Mouse (Mus musculus): ENCODE measurements around the gene Tapbp. TPM values are rescaled to one million over a fixed set of nuclear protein-coding genes. Genes with fewer than 3 reads are reported as not detected.
"Not testable (repeated sequence)": the region's sequence is repeated elsewhere in the genome, so short reads cannot be mapped to it uniquely, and the experiment has no call there.

Tapbp gene
- total RNA-seq, 2 experiments from 2014 or later: 33.0 to 34.7 TPM

GRCm38 (mm10) chr17:33902079-33902478, 13.6 kb upstream of the Tapbp start:
- intact Hi-C loops (cut with DNase I): no loop called here
- no peak for DNase-seq (ENCODE audit: extremely low spot score in 1 of 2, low spot score in 2 of 2)

- DNase-seq (ENCODE audit: extremely low spot score in 1 of 2, low spot score in 2 of 2): no peak
- intact Hi-C loops (cut with DNase I): no loop called here
Measured at GRCm38 (mm10) chr17:33902491-33902890, 13.2 kb upstream of the Tapbp start.

- DNase-seq (ENCODE audit: extremely low spot score in 1 of 2, low spot score in 2 of 2); intact Hi-C loops (cut with DNase I): not testable (repeated sequence)
Measured at GRCm38 (mm10) chr17:33903911-33904651, 11.6 kb upstream of the Tapbp start.

GRCm38 (mm10) chr17:33904835-33905234, 10.9 kb upstream of the Tapbp start, which contains the start of gene Platr17:
Gene Platr17 (plus strand): TSS chr17:33905135.
- DNase-seq (ENCODE audit: extremely low spot score in 1 of 2, low spot score in 2 of 2); intact Hi-C loops (cut with DNase I): not testable (repeated sequence)

GRCm38 (mm10) chr17:33908331-33909076, 7.2 kb upstream of the Tapbp start:
- DNase-seq (ENCODE audit: extremely low spot score in 1 of 2, low spot score in 2 of 2): peak; percentile 56 to 86
- intact Hi-C loops (cut with DNase I): no loop called here

- intact Hi-C loops (cut with DNase I): no loop called here
Measured at GRCm38 (mm10) chr17:33909077-33909868, 6.4 kb upstream of the Tapbp start, which contains the start of gene Daxx. Gene Daxx (plus strand): TSS chr17:33909414.

GRCm38 (mm10) chr17:33909869-33910250, 5.8 kb upstream of the Tapbp start:
- intact Hi-C loops (cut with DNase I): no loop called here
- DNase-seq (ENCODE audit: extremely low spot score in 1 of 2, low spot score in 2 of 2): peak in 1 of 2 experiments; percentile 56

More at GRCm38 (mm10) chr17:33909077-33909868, 6.4 kb upstream of the Tapbp start, which contains the start of gene Daxx:
- DNase-seq (ENCODE audit: extremely low spot score in 1 of 2, low spot score in 2 of 2): peak; percentile 97 to 99

GRCm38 (mm10) chr17:33910346-33911051, 5.2 kb upstream of the Tapbp start:
- intact Hi-C loops (cut with DNase I): no loop called here
- DNase-seq (ENCODE audit: extremely low spot score in 1 of 2, low spot score in 2 of 2): no peak

- peak in 1 of 2 experiments; percentile 32 for DNase-seq (ENCODE audit: extremely low spot score in 1 of 2, low spot score in 2 of 2)
- intact Hi-C loops (cut with DNase I): no loop called here
Measured at GRCm38 (mm10) chr17:33911052-33911812, 4.5 kb upstream of the Tapbp start.

GRCm38 (mm10) chr17:33911813-33912414, 3.8 kb upstream of the Tapbp start:
- intact Hi-C loops (cut with DNase I): no loop called here
- peak in 1 of 2 experiments; percentile 45 for DNase-seq (ENCODE audit: extremely low spot score in 1 of 2, low spot score in 2 of 2)

- no peak for DNase-seq (ENCODE audit: extremely low spot score in 1 of 2, low spot score in 2 of 2)
- intact Hi-C loops (cut with DNase I): no loop called here
Measured at GRCm38 (mm10) chr17:33913264-33913663, 2.4 kb upstream of the Tapbp start.

GRCm38 (mm10) chr17:33913905-33914304, 1.8 kb upstream of the Tapbp start:
- no peak for DNase-seq (ENCODE audit: extremely low spot score in 1 of 2, low spot score in 2 of 2)
- intact Hi-C loops (cut with DNase I): no loop called here

GRCm38 (mm10) chr17:33914969-33915391, 719 bp upstream of the Tapbp start:
- no peak for DNase-seq (ENCODE audit: extremely low spot score in 1 of 2, low spot score in 2 of 2)
- intact Hi-C loops (cut with DNase I): no loop called here

- intact Hi-C loops (cut with DNase I): no loop called here
- DNase-seq (ENCODE audit: extremely low spot score in 1 of 2, low spot score in 2 of 2): no peak
Measured at GRCm38 (mm10) chr17:33916294-33916693, 595 bp downstream of the Tapbp start.

GRCm38 (mm10) chr17:33916847-33917655, 1.4 kb downstream of the Tapbp start:
- DNase-seq (ENCODE audit: extremely low spot score in 1 of 2, low spot score in 2 of 2): no peak
- intact Hi-C loops (cut with DNase I): no loop called here

- intact Hi-C loops (cut with DNase I): no loop called here
- no peak for DNase-seq (ENCODE audit: extremely low spot score in 1 of 2, low spot score in 2 of 2)
Measured at GRCm38 (mm10) chr17:33917656-33918292, 2.1 kb downstream of the Tapbp start.

Measured in left cerebral cortex, postnatal 10 days (tissue).